Mouse (Mus musculus): Measurements from ENCODE around the gene Cycs. TPM values are rescaled to one million over a fixed set of nuclear protein-coding genes. Genes with fewer than 3 reads are reported as not detected.
A peak's percentile ranks its signal among the peaks of the same experiment; 100 is the strongest.

The Cycs gene
- polyA plus RNA-seq, 1 experiment from 2014 or later, result 71.9 TPM

- Histone ChIP-seq H3K36me3 (ENCODE audit: control insufficient read depth, insufficient read depth, low read length) (no peaks in the 10 kb centered on the region), H3K27me3 (ENCODE audit: control insufficient read depth, insufficient read depth, low read length) (no peaks in the 10 kb centered on the region), H3K9ac (ENCODE audit: low read length) (no peak overlapping the region), H3K4me2 (ENCODE audit: low read depth, low read length) (no peak overlapping the region), H3K9me3 (replicated peaks; ENCODE audit: control insufficient read depth, low read length) (no peaks in the 10 kb centered on the region), H3K4me1 (ENCODE audit: control insufficient read depth, insufficient read depth, low read length) (peaks cover 6% of the 10 kb centered on the region), H3K27ac (ENCODE audit: low read length) (no peak overlapping the region), H3K4me3 (replicated peaks; ENCODE audit: low read length) (no peak overlapping the region)
- WGBS, result 78% methylated on average over 2 of the region's 2 CpGs
- no peak for ATAC-seq (ENCODE audit: insufficient read depth, low FRiP score)
These were observed 21.1 kb upstream of the Cycs start for GRCm38 (mm10) chr6:50587412-50587811.

GRCm38 (mm10) chr6:50586316-50586715 lies 20.0 kb upstream of the Cycs start:
- ATAC-seq (ENCODE audit: insufficient read depth, low FRiP score), result no peak
- H3K4me1 ChIP-seq (ENCODE audit: control insufficient read depth, insufficient read depth, low read length), result peaks cover 6% of the 10 kb centered on the region
- 53% methylated on average over 5 of the region's 5 CpGs for WGBS
- no peak overlapping the region for H3K4me3 ChIP-seq (replicated peaks; ENCODE audit: low read length)
- no peak overlapping the region for H3K4me2 ChIP-seq (ENCODE audit: low read depth, low read length)
- H3K27me3 ChIP-seq (ENCODE audit: control insufficient read depth, insufficient read depth, low read length), result no peaks in the 10 kb centered on the region
- no peaks in the 10 kb centered on the region for H3K36me3 ChIP-seq (ENCODE audit: control insufficient read depth, insufficient read depth, low read length)
- H3K9me3 ChIP-seq (replicated peaks; ENCODE audit: control insufficient read depth, low read length), result no peaks in the 10 kb centered on the region
- no peak overlapping the region for H3K27ac ChIP-seq (ENCODE audit: low read length)
- H3K9ac ChIP-seq (ENCODE audit: low read length), result no peak overlapping the region

- H3K4me3 ChIP-seq (replicated peaks; ENCODE audit: low read length), result no peak overlapping the region
- no peak overlapping the region for H3K4me2 ChIP-seq (ENCODE audit: low read depth, low read length)
- H3K27ac ChIP-seq (ENCODE audit: low read length), result no peak overlapping the region
- WGBS, result 61% methylated on average over 7 of the region's 7 CpGs
- no peaks in the 10 kb centered on the region for H3K27me3 ChIP-seq (ENCODE audit: control insufficient read depth, insufficient read depth, low read length)
- H3K9me3 ChIP-seq (replicated peaks; ENCODE audit: control insufficient read depth, low read length), result no peaks in the 10 kb centered on the region
- peaks cover 6% of the 10 kb centered on the region for H3K4me1 ChIP-seq (ENCODE audit: control insufficient read depth, insufficient read depth, low read length)
- no peak for ATAC-seq (ENCODE audit: insufficient read depth, low FRiP score)
- H3K36me3 ChIP-seq (ENCODE audit: control insufficient read depth, insufficient read depth, low read length), result no peaks in the 10 kb centered on the region
- H3K9ac ChIP-seq (ENCODE audit: low read length), result no peak overlapping the region
These were observed 19.4 kb upstream of the Cycs start for GRCm38 (mm10) chr6:50585733-50586132.

- ATAC-seq (ENCODE audit: insufficient read depth, low FRiP score), result no peak
- peaks cover 4% of the 10 kb centered on the region for H3K4me1 ChIP-seq (ENCODE audit: control insufficient read depth, insufficient read depth, low read length)
- no peaks in the 10 kb centered on the region for H3K36me3 ChIP-seq (ENCODE audit: control insufficient read depth, insufficient read depth, low read length)
- no peaks in the 10 kb centered on the region for H3K9me3 ChIP-seq (replicated peaks; ENCODE audit: control insufficient read depth, low read length)
- H3K9ac ChIP-seq (ENCODE audit: low read length), result no peak overlapping the region
- H3K27me3 ChIP-seq (ENCODE audit: control insufficient read depth, insufficient read depth, low read length), result no peaks in the 10 kb centered on the region
- no peak overlapping the region for H3K4me2 ChIP-seq (ENCODE audit: low read depth, low read length)
- H3K4me3 ChIP-seq (replicated peaks; ENCODE audit: low read length), result no peak overlapping the region
- 83% methylated on average over 1 of the region's 1 CpGs for WGBS
- H3K27ac ChIP-seq (ENCODE audit: low read length), result no peak overlapping the region
These were observed 5.3 kb upstream of the Cycs start for GRCm38 (mm10) chr6:50571661-50572060.

GRCm38 (mm10) chr6:50566997-50567255 lies 588 bp upstream of the Cycs start:
- peak overlapping the region; percentile 60 for H3K27ac ChIP-seq (ENCODE audit: low read length)
- 0 out of 2 replicates have a peak, but pooled peaks cover 4% of the 10 kb centered on the region for H3K36me3 ChIP-seq (ENCODE audit: control insufficient read depth, insufficient read depth, low read length)
- no peaks in the 10 kb centered on the region for H3K9me3 ChIP-seq (replicated peaks; ENCODE audit: control insufficient read depth, low read length)
- 17% methylated on average over 6 of the region's 6 CpGs for WGBS
- peak overlapping the region; percentile 72 for H3K4me2 ChIP-seq (ENCODE audit: low read depth, low read length)
- H3K9ac ChIP-seq (ENCODE audit: low read length), result peak overlapping the region; percentile 75
- peaks cover 10% of the 10 kb centered on the region for H3K4me1 ChIP-seq (ENCODE audit: control insufficient read depth, insufficient read depth, low read length)
- peak overlapping the region; percentile 77 for H3K4me3 ChIP-seq (replicated peaks; ENCODE audit: low read length)
- no peaks in the 10 kb centered on the region for H3K27me3 ChIP-seq (ENCODE audit: control insufficient read depth, insufficient read depth, low read length)
- ATAC-seq (ENCODE audit: insufficient read depth, low FRiP score), result no peak

GRCm38 (mm10) chr6:50563651-50564050 lies 2.7 kb downstream of the Cycs start:
- Histone ChIP-seq H3K27me3 (ENCODE audit: control insufficient read depth, insufficient read depth, low read length) (no peaks in the 10 kb centered on the region), H3K4me2 (ENCODE audit: low read depth, low read length) (no peak overlapping the region), H3K27ac (ENCODE audit: low read length) (no peak overlapping the region), H3K9me3 (replicated peaks; ENCODE audit: control insufficient read depth, low read length) (no peaks in the 10 kb centered on the region), H3K4me3 (replicated peaks; ENCODE audit: low read length) (no peak overlapping the region), H3K9ac (ENCODE audit: low read length) (no peak overlapping the region), H3K4me1 (ENCODE audit: control insufficient read depth, insufficient read depth, low read length) (peaks cover 10% of the 10 kb centered on the region), H3K36me3 (ENCODE audit: control insufficient read depth, insufficient read depth, low read length) (0 out of 2 replicates have a peak, but pooled peaks cover 4% of the 10 kb centered on the region)
- WGBS, result 97% methylated on average over 3 of the region's 3 CpGs
- ATAC-seq (ENCODE audit: insufficient read depth, low FRiP score), result no peak

GRCm38 (mm10) chr6:50562421-50562820 lies 3.9 kb downstream of the Cycs start:
- H3K27ac ChIP-seq (ENCODE audit: low read length), result no peak overlapping the region
- H3K9me3 ChIP-seq (replicated peaks; ENCODE audit: control insufficient read depth, low read length), result no peaks in the 10 kb centered on the region
- H3K4me2 ChIP-seq (ENCODE audit: low read depth, low read length), result no peak overlapping the region
- H3K9ac ChIP-seq (ENCODE audit: low read length), result no peak overlapping the region
- no peak overlapping the region for H3K4me3 ChIP-seq (replicated peaks; ENCODE audit: low read length)
- H3K36me3 ChIP-seq (ENCODE audit: control insufficient read depth, insufficient read depth, low read length), result 0 out of 2 replicates have a peak, but pooled peaks cover 4% of the 10 kb centered on the region
- WGBS, result 86% methylated on average over 4 of the region's 4 CpGs
- H3K27me3 ChIP-seq (ENCODE audit: control insufficient read depth, insufficient read depth, low read length), result no peaks in the 10 kb centered on the region
- ATAC-seq (ENCODE audit: insufficient read depth, low FRiP score), result no peak
- H3K4me1 ChIP-seq (ENCODE audit: control insufficient read depth, insufficient read depth, low read length), result peaks cover 10% of the 10 kb centered on the region

- ATAC-seq (ENCODE audit: insufficient read depth, low FRiP score), result no peak
- no peak overlapping the region for H3K27ac ChIP-seq (ENCODE audit: low read length)
- 85% methylated on average over 1 of the region's 1 CpGs for WGBS
These were observed 5.6 kb downstream of the Cycs start for GRCm38 (mm10) chr6:50560776-50561175.

GRCm38 (mm10) chr6:50558877-50559276 lies 7.5 kb downstream of the Cycs start:
- Histone ChIP-seq H3K27me3 (ENCODE audit: control insufficient read depth, insufficient read depth, low read length) (no peaks in the 10 kb centered on the region), H3K27ac (ENCODE audit: low read length) (no peak overlapping the region), H3K4me1 (ENCODE audit: control insufficient read depth, insufficient read depth, low read length) (no peaks in the 10 kb centered on the region), H3K9ac (ENCODE audit: low read length) (no peak overlapping the region), H3K4me2 (ENCODE audit: low read depth, low read length) (no peak overlapping the region), H3K4me3 (replicated peaks; ENCODE audit: low read length) (no peak overlapping the region), H3K36me3 (ENCODE audit: control insufficient read depth, insufficient read depth, low read length) (0 out of 2 replicates have a peak, but pooled peaks cover 4% of the 10 kb centered on the region), H3K9me3 (replicated peaks; ENCODE audit: control insufficient read depth, low read length) (no peaks in the 10 kb centered on the region)
- ATAC-seq (ENCODE audit: insufficient read depth, low FRiP score), result no peak
- 77% methylated on average over 4 of the region's 4 CpGs for WGBS

More at GRCm38 (mm10) chr6:50560776-50561175, 5.6 kb downstream of the Cycs start:
- Histone ChIP-seq H3K27me3 (ENCODE audit: control insufficient read depth, insufficient read depth, low read length) (no peaks in the 10 kb centered on the region), H3K9ac (ENCODE audit: low read length) (no peak overlapping the region), H3K36me3 (ENCODE audit: control insufficient read depth, insufficient read depth, low read length) (0 out of 2 replicates have a peak, but pooled peaks cover 4% of the 10 kb centered on the region), H3K4me3 (replicated peaks; ENCODE audit: low read length) (no peak overlapping the region), H3K9me3 (replicated peaks; ENCODE audit: control insufficient read depth, low read length) (no peaks in the 10 kb centered on the region), H3K4me2 (ENCODE audit: low read depth, low read length) (no peak overlapping the region), H3K4me1 (ENCODE audit: control insufficient read depth, insufficient read depth, low read length) (peaks cover 6% of the 10 kb centered on the region)

- Histone ChIP-seq H3K9ac (ENCODE audit: low read length) (no peak overlapping the region), H3K4me2 (ENCODE audit: low read depth, low read length) (no peak overlapping the region), H3K27me3 (ENCODE audit: control insufficient read depth, insufficient read depth, low read length) (no peaks in the 10 kb centered on the region), H3K4me3 (replicated peaks; ENCODE audit: low read length) (no peak overlapping the region), H3K36me3 (ENCODE audit: control insufficient read depth, insufficient read depth, low read length) (no peaks in the 10 kb centered on the region), H3K4me1 (ENCODE audit: control insufficient read depth, insufficient read depth, low read length) (no peaks in the 10 kb centered on the region), H3K9me3 (replicated peaks; ENCODE audit: control insufficient read depth, low read length) (no peaks in the 10 kb centered on the region), H3K27ac (ENCODE audit: low read length) (no peak overlapping the region)
- ATAC-seq (ENCODE audit: insufficient read depth, low FRiP score), result no peak
- WGBS, result 83% methylated on average over 6 of the region's 6 CpGs
These were observed 8.8 kb downstream of the Cycs start for GRCm38 (mm10) chr6:50557566-50557965.
